ENCODE assay signal across 23 mouse cellular contexts in genomic region chr7:142444171-142444570, GRCm38 (mm10). TPM values are rescaled to one million over a fixed set of nuclear protein-coding genes. Genes with fewer than 3 reads are reported as not detected.
A peak's percentile ranks its signal among the peaks of the same experiment; 100 is the strongest.
DNase-seq lines count a peak whose midpoint lies in the region; ATAC-seq and TF ChIP-seq lines count a peak whose summit lies in the region.
"Had no signal": no experiment of that assay in that cellular context is flagged by ENCODE, and none has a peak within 500 bp of the region (broad histone marks: within the 10 kb centered on the region; RNA-seq: fewer than 3 reads in every experiment).

No protein-coding gene starts in this region.

- DNase-seq in cerebellum, adult 9-11 months = peak; percentile 11
- DNase-seq in cerebellum, postnatal 36 days = no peak
- no peak for DNase-seq in heart, embryonic 10.5 days (ENCODE audit: low spot score)
- no peak for DNase-seq in heart, postnatal 4 days
- DNase-seq in limb, embryonic 10.5 days (ENCODE audit: low spot score) = no peak
- DNase-seq in spleen, postnatal 4 days (ENCODE audit: low spot score in 2 of 2) = no peak
- DNase-seq: adrenal gland, postnatal 36 days; cerebellum, adult 11-12 months; cerebellum, adult 9-10 months; heart, adult 18-20 months; heart, postnatal 14 days; kidney, adult 11 months had no signal

- H3K27ac ChIP-seq in heart, embryonic 10.5 days = peak overlapping the region; percentile 88
- peak overlapping the region; percentile 99 for H3K27ac ChIP-seq in bone marrow macrophage, adult 2 months (ENCODE audit: insufficient read depth, low read depth, low read length)
- peak overlapping the region; percentile 87 for H3K27ac ChIP-seq in limb, embryonic 10.5 days
- H3K27ac ChIP-seq: embryonic facial prominence, embryonic 12.5 days; forebrain, embryonic 15.5 days; heart, embryonic 15.5 days; hindbrain, embryonic 15.5 days had no signal

- H3K4me3 ChIP-seq in heart, embryonic 10.5 days = no peak overlapping the region
- no peak overlapping the region for H3K4me3 ChIP-seq in bone marrow macrophage, adult 2 months (ENCODE audit: insufficient read depth, low read length)
- no peak overlapping the region for H3K4me3 ChIP-seq in limb, embryonic 10.5 days
- H3K4me3 ChIP-seq: embryonic facial prominence, embryonic 12.5 days; forebrain, embryonic 15.5 days; heart, embryonic 15.5 days; hindbrain, embryonic 15.5 days had no signal

- H3K36me3 ChIP-seq in heart, embryonic 10.5 days = no peaks in the 10 kb centered on the region
- H3K36me3 ChIP-seq in limb, embryonic 10.5 days = no peaks in the 10 kb centered on the region
- H3K36me3 ChIP-seq: embryonic facial prominence, embryonic 12.5 days; forebrain, embryonic 15.5 days; heart, embryonic 15.5 days; hindbrain, embryonic 15.5 days had no signal

- H3K9me3 ChIP-seq in heart, embryonic 10.5 days = no peaks in the 10 kb centered on the region
- H3K9me3 ChIP-seq in limb, embryonic 10.5 days (replicated peaks) = no peaks in the 10 kb centered on the region
- H3K9me3 ChIP-seq: embryonic facial prominence, embryonic 12.5 days; forebrain, embryonic 15.5 days; heart, embryonic 15.5 days; hindbrain, embryonic 15.5 days had no signal

- H3K27me3 ChIP-seq in heart, embryonic 10.5 days (ENCODE audit: insufficient read depth, poor library complexity, severe bottlenecking) = 0 out of 2 replicates have a peak, but pooled peaks cover 4% of the 10 kb centered on the region
- H3K27me3 ChIP-seq in limb, embryonic 10.5 days (ENCODE audit: low read depth, poor library complexity, severe bottlenecking) = no peaks in the 10 kb centered on the region
- H3K27me3 ChIP-seq: embryonic facial prominence, embryonic 12.5 days; forebrain, embryonic 15.5 days; heart, embryonic 15.5 days; hindbrain, embryonic 15.5 days had no signal

- WGBS in heart, embryonic 10.5 days = 87% methylated on average over 6 of the region's 6 CpGs
- WGBS in limb, embryonic 10.5 days = 98% methylated on average over 6 of the region's 6 CpGs

- TF ChIP-seq CTCF in bone marrow macrophage, adult 2 months (IDR thresholded peaks at IDR 0.05; ENCODE audit: low read depth, low read length) = no peak

- no peak for ATAC-seq in activated CD4-positive, CD25-positive, alpha-beta regulatory T cell, adult 4 months
- ATAC-seq: forebrain, embryonic 15.5 days had no signal

- H3K4me1 ChIP-seq in heart, embryonic 10.5 days = peaks cover 53% of the 10 kb centered on the region
- peaks cover 56% of the 10 kb centered on the region for H3K4me1 ChIP-seq in bone marrow macrophage, adult 2 months (ENCODE audit: control insufficient read depth, insufficient read depth, low read length)
- peaks cover 38% of the 10 kb centered on the region for H3K4me1 ChIP-seq in limb, embryonic 10.5 days
- H3K4me1 ChIP-seq: forebrain, embryonic 15.5 days; hindbrain, embryonic 15.5 days had no signal

- no peak for TF ChIP-seq POLR2A in bone marrow macrophage, adult 2 months (IDR thresholded peaks at IDR 0.05; ENCODE audit: borderline replicate concordance, low read depth, low read length)

RNA-seq across cellular contexts. Expression of gene Tnni2, which starts 2.6 kb away (rescaled TPM):
- 51.9 and 56.4 TPM in 2 replicates for polyA plus RNA-seq in heart, embryonic 10.5 days (2016; fragmentation: Nextera tagmentation; extraction: Ambion mirVana)
- 10 to 100 TPM in 1 of 2 experiments, 1 to 10 TPM in 1; 6.6 to 16.4 TPM for total RNA-seq in heart, postnatal 4 days (2021)
- polyA plus RNA-seq in bone marrow macrophage, adult 2 months (2012; ENCODE audit: insufficient read depth, insufficient read length, missing spikeins) = 10.2 and 13.8 TPM in 2 replicates
- polyA plus RNA-seq in limb, embryonic 10.5 days (2016; fragmentation: Nextera tagmentation; extraction: Ambion mirVana) = 2.4 and 3.6 TPM in 2 replicates
- not detected for polyA plus RNA-seq in activated CD4-positive, CD25-positive, alpha-beta regulatory T cell, adult 4 months (2017; shearing (Covaris generic))
- total RNA-seq: MEL had no signal

RNA-seq across cellular contexts. Expression of gene Syt8, which starts 9.5 kb away (rescaled TPM):
- polyA plus RNA-seq in heart, embryonic 10.5 days (2016; fragmentation: Nextera tagmentation; extraction: Ambion mirVana) = 0.38 and 1.3 TPM in 2 replicates
- not detected for total RNA-seq in heart, postnatal 4 days (2021)
- 5.6 TPM in 2 replicates for polyA plus RNA-seq in bone marrow macrophage, adult 2 months (2012; ENCODE audit: insufficient read depth, insufficient read length, missing spikeins)
- 0.25 TPM in 1 of 2 replicates, not detected in the other for polyA plus RNA-seq in limb, embryonic 10.5 days (2016; fragmentation: Nextera tagmentation; extraction: Ambion mirVana)
- polyA plus RNA-seq in activated CD4-positive, CD25-positive, alpha-beta regulatory T cell, adult 4 months (2017; shearing (Covaris generic)) = not detected
- total RNA-seq: adrenal gland, adult 18-20 months; adrenal gland, postnatal 36 days; gastrocnemius, postnatal 14 days; heart, adult 18-20 months; heart, postnatal 14 days; MEL had no signal
- polyA plus RNA-seq: forebrain, embryonic 11.5 days; forebrain, embryonic 15.5 days; hindbrain, embryonic 11.5 days; hindbrain, embryonic 15.5 days had no signal

RNA-seq across cellular contexts. Expression of gene Lsp1, which starts 16.4 kb away (rescaled TPM):
- 32.0 and 36.9 TPM in 2 replicates for polyA plus RNA-seq in heart, embryonic 10.5 days (2016; fragmentation: Nextera tagmentation; extraction: Ambion mirVana)
- 100 to 1,000 TPM in 1 of 2 experiments, 10 to 100 TPM in 1; 93.3 to 108 TPM for total RNA-seq in heart, postnatal 4 days (2021)
- 320 and 327 TPM in 2 replicates for polyA plus RNA-seq in bone marrow macrophage, adult 2 months (2012; ENCODE audit: insufficient read depth, insufficient read length, missing spikeins)
- polyA plus RNA-seq in limb, embryonic 10.5 days (2016; fragmentation: Nextera tagmentation; extraction: Ambion mirVana) = 28.7 and 31.1 TPM in 2 replicates
- polyA plus RNA-seq in activated CD4-positive, CD25-positive, alpha-beta regulatory T cell, adult 4 months (2017; shearing (Covaris generic)) = 1,000 to 10,000 TPM; 1,487 to 1,560 TPM
- total RNA-seq: MEL had no signal

RNA-seq across cellular contexts. Expression of gene Tnnt3, which starts 54.5 kb away (rescaled TPM):
- 9.5 and 10.4 TPM in 2 replicates for polyA plus RNA-seq in heart, embryonic 10.5 days (2016; fragmentation: Nextera tagmentation; extraction: Ambion mirVana)
- total RNA-seq in heart, postnatal 4 days (2021) = 10 to 100 TPM in 1 of 2 experiments, under 1 TPM in 1; 0.98 to 10.9 TPM
- 5.1 and 6.0 TPM in 2 replicates for polyA plus RNA-seq in bone marrow macrophage, adult 2 months (2012; ENCODE audit: insufficient read depth, insufficient read length, missing spikeins)
- polyA plus RNA-seq in limb, embryonic 10.5 days (2016; fragmentation: Nextera tagmentation; extraction: Ambion mirVana) = 1.6 and 1.7 TPM in 2 replicates
- 1 to 10 TPM; 2.8 to 3.0 TPM for polyA plus RNA-seq in activated CD4-positive, CD25-positive, alpha-beta regulatory T cell, adult 4 months (2017; shearing (Covaris generic))
- total RNA-seq: MEL had no signal

RNA-seq across cellular contexts. Expression of gene Ctsd, which starts 56.3 kb away (rescaled TPM):
- polyA plus RNA-seq in heart, embryonic 10.5 days (2016; fragmentation: Nextera tagmentation; extraction: Ambion mirVana) = 293 and 402 TPM in 2 replicates
- 100 to 1,000 TPM; 344 to 370 TPM for total RNA-seq in heart, postnatal 4 days (2021)
- 2,800 and 3,060 TPM in 2 replicates for polyA plus RNA-seq in bone marrow macrophage, adult 2 months (2012; ENCODE audit: insufficient read depth, insufficient read length, missing spikeins)
- polyA plus RNA-seq in limb, embryonic 10.5 days (2016; fragmentation: Nextera tagmentation; extraction: Ambion mirVana) = 121 and 132 TPM in 2 replicates
- polyA plus RNA-seq in activated CD4-positive, CD25-positive, alpha-beta regulatory T cell, adult 4 months (2017; shearing (Covaris generic)) = 100 to 1,000 TPM; 287 to 288 TPM
